Mouse (Mus musculus) ovary, postnatal 36 days (tissue): ENCODE data around the gene Rps27l.
"Not testable (repeated sequence)": the region's sequence is repeated elsewhere in the genome, so short reads cannot be mapped to it uniquely, and the experiment has no call there.

Experiments
- DNase-seq: peaks from one replicate; pipeline ENCODE4 v3.0.0; 2022; ENCODE audit warnings: low spot score, mixed read lengths

Rps27l gene

DNA sequence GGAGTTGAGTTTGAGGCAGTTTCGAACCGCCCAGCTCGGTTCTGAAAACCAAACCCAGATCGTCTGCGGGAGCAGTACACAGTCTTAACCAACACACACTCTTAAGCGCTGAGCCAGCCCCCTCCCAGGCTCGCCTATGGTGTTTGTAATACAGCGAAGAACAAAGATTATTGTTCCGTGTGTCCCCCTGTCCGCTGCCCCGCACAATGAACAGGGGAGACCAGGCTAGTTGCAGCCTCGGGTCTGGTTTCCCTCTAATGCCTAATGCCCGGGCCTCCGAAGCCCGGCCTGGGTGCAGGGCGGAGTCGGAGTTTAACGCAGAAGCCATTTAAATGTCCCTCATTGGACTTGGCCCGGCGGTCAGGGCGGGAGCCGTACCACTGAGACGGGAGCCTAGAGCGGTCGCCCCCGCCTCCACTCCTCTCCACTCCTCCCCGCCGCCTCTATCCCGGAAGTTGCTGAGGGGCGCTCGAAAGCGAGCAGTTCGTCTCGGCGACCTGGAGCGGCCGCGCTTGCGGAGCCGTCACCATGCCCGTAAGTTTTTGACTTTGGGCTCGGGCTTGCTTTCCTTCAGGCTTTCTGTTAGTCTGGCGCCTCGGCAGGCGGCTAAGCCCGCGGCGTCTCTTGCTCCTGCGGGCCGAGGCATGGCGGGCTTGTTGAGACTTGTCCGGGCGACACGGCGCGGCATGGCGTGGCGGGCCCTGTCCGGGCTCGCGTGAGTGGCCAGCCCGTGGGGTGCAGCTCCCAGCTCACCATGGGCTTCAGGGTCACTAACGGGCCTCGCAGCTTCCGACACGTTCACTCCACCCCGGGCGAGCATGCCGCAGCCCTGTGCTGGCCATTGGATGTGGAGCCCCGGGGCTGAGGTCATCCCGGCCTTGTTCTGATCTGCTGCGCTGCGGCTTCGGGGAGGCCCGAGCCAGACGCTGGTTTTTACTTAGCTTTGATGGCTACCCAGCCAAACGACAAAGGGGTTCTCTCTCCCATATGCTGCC is at the start of gene Rps27l:
Gene Rps27l, plus strand, starts transcription at position 440 of the 995 bp plus-strand sequence.
- DNase-seq: peak; percentile 95

DNA sequence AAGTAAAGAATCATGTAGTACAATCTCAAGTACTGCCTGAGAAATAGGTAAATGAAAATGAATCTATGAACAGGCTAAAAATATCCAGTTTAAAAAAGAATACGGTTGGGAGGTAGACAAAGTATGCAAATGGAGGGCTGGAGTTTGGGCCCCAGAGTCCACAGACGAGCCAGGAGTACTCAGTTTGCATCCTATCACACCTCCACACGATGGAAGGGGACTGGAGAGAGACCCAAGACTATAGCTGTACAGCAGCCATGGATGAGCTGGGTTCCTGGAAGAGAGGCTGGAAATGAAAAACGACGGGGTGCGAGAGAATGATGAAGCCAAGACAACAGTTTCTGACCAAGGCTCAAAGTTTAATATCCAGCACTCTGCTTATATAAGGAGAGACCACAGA is 48.9 kb upstream of the Rps27l start:
- no peak for DNase-seq

DNA sequence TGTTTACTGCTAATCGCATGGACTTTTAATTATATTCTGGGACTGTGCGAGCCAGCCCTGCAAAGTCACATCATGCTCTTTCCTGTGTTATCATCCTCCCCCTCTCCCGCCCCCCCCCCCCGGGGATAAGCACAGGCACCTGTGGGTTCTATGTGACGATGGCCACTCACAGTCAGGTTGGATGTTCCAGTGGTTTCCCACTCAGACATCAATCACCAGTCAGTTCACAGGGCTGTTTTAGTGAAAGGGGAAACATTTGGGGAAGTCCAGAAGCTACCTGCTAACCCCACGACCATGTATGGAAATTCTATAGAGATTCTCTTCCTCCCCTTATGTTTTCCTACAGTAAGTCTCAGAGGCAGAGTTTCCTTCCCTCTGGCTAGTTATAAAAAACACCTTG is 48.0 kb upstream of the Rps27l start:
- DNase-seq: no peak

DNA sequence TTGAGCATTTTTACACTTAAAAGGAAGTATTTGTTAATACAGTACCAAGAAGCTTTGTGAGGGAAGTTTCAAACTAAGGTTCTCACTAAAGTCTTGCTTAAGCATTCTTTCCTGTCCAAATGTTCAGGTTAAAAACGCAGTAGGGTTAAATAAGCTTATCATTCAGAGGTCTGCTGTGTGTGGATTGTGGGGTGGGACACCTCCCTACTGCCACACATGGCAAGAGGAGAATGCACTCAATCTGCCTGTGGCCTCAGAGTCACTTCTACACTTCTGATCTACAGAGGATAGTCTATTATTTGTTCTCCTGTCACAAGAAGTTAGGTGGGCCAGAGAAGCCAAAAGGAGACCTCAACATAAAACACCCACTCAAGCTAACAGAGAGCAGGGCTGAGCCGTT is 46.8 kb upstream of the Rps27l start:
- no peak for DNase-seq

DNA sequence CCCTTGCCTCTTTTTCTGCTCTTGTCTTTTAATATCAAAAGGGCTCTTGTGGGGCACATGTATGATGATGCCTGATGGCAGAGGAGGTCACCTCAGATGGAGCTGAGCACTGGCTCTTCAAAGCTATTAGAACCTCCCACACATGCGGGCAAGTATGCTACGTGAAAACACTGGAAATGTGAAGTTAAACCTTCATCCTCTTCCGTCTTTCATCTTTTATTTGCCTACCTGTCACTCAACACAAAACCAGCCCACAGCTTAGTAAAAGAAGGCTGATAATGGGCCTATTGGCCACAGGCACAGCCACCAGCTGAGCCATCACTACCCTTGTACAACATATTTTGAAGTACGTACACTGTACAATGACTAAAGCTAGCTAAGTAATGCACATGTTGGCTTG is 46.4 kb upstream of the Rps27l start:
- no peak for DNase-seq

DNA sequence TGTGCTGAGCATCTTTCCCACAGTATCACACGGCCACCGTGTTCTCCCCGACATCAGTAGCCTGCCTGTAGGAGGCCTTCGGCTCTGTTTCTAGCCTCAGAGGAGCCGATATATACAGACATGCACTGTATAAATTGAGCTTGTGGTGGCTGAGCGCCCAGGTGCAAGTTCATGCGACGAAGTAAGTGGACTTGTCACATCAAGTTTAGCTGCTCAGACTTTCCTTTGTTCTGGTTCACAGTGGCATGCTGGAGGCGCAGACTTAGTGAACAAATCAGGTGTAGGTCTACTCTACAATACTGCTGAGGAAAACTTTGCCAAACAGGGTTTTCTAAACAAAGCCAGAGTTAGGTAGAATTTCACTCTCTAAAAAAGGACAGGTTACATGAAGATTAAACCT is 39.9 kb upstream of the Rps27l start:
- DNase-seq: no peak

DNA sequence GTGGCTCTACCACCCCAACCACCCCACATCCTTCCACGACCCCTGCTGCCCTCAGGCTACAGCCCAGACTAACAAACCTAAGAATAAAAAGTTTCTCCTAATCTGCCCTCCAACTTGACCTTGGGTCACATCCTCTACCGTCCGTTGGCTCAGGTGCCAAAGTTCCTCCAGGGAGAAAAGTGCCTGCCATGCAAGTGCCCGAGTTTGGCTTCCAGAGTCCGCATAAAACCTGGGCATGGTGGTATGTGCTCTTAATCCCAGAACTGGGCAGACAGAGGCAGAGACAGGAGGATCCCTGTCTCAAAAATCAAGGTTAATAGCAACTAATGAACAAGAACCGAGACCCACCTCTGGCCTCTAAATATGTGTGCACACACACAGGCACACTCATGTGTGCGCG is 38.8 kb upstream of the Rps27l start:
- DNase-seq: no peak

DNA sequence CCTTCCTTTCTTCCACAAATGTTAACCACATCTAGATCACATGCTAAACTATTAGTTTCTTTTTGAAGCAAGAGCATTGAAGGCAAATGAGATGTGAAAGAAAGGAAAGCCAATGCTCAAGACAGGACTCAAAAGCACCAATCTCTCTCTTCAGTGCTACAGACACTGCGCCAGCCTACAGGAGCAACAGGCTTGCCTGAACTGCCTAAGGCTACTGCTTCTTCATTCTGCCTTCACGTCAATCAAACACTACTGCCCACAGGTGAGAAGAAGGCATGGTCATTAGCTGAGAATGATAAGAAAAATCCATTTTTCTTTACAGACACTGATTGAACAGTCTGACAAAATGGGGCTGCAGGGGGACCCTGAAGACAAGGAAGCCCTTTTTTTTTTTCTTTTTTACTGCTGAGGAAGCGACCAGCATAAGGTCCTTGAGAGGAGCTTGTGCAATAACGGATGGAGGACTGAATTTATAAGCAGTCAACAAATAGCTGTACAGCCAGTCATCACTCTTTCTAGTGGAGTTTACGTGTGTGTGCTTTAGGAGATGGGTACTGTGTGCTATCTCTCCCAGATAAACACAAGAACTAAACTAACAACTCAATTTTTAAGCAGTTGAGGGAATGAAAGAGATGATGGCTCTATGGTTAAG is 38.0 kb upstream of the Rps27l start:
- no peak for DNase-seq

DNA sequence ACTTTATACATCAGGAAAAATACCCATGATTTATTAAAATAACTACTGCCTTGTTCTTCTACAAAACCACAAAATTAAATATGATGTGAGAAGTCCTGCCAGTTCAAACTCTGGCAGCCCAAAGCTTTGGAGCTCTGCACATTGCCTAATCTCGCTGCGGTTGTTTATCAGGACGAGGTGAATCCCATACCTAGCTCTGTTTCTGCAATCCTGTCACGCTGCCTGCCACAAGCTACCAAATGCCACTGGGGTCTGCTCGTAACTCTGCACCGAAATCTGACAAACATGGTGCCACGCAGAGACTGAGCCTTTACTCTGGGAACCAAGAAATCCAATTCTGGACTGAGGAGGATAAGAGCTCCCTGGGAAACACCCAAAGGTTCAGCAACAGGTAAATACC is 36.0 kb upstream of the Rps27l start:
- no peak for DNase-seq

DNA sequence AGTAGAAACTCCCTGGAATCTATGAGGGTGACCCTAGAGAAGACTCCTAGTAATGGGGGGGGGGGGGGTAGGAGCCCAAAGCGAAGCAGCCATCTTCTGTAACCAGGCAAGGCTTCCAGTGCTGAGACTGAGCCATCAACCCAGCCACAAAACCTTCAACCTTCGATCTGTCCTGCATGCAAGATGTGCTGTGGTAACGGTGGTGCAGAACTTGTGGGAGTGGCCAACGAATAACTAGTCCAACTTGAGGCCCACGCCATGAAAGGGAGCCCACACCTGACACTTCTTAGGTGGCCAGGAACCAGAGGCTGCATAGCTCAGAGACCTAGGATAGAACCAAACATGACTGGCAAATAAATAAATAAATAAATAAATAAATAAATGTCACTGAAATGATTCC is 35.2 kb upstream of the Rps27l start:
- no peak for DNase-seq

DNA sequence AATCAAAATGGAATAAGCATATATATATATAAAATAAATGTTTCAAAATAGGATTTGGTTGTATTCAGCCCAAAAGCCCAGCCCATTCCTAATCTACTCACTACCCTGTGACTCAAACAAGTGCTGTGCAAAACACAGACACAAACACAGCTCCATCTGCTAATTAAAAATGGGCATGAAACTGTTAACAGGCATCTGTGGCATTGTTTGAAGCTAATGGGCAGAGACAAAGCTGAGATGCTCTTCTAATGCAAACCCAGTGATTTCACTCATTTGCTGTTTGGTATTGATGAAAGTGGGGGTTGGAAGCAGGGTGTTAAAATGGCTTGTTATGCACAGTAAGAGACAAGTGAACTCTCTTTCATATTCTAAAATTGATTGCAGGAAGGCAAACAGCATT is 33.6 kb upstream of the Rps27l start:
- no peak for DNase-seq

DNA sequence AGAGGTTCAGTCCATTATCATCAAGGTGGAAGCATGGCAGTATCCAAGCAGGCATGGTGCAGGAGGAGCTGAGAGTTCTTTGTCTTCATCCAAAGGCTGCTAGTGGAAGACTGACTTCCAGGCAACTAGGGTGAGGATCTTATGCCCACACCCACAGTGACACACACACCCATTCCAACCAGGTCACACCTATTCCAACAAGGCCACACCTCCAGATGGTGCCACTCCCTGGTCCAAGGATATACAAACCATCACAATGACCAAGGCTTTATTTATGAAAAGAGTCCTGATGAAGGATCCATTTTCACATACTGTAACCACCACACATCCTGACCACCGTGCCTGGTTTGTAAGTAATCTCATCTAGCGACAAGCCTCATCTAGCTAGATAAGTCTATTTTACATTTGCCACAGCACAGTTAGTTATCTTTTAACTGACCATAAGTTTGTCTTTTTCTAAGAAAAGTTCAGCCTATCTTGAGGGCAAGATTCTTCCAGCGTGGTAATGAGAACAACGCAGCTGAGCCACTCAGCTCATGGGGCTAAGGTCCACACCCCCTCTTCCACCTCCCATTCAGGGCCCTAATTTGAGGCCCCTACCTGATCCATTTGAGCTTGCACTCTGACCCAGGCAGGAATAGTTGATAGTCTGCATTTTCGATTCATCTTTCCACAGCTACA is 32.5 kb upstream of the Rps27l start:
- not testable (repeated sequence) for DNase-seq

DNA sequence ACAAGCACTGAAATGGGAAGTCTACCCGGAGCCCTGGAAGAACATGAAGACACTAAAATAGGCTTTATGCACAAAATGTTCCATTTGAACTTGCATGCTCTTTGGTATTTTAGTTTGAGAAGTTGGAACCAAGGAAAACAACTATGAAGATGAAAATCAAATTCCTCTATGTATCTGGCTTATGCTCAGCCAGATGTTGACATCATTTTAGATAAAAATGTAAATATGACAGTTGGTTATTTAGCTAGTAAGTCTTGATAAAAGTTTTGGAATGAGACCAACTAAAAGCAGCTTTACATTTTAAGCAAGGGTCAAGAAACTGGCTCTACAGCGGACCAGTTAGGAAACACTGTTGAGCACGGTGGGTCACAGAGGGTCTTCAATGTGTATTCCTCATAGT is 31.3 kb upstream of the Rps27l start:
- DNase-seq: no peak

DNA sequence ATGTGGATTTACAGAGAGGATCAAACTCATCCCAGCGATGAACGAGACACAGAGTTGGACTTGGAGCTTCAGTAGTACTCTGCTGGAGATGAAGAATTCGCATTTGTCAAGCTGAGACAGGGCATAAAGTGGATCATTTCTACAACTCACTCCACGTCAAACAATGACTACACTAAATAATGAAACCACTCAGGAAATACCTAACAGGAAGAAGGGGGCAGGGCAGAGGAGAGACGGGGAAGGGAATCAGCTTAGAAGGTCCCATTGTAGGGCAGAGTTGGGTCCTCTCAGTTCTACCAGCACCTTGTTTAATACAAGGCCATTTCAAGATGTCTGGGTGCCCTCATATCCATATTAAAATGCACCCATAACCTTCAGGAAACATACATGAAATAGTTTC is 30.5 kb upstream of the Rps27l start:
- DNase-seq: no peak

DNA sequence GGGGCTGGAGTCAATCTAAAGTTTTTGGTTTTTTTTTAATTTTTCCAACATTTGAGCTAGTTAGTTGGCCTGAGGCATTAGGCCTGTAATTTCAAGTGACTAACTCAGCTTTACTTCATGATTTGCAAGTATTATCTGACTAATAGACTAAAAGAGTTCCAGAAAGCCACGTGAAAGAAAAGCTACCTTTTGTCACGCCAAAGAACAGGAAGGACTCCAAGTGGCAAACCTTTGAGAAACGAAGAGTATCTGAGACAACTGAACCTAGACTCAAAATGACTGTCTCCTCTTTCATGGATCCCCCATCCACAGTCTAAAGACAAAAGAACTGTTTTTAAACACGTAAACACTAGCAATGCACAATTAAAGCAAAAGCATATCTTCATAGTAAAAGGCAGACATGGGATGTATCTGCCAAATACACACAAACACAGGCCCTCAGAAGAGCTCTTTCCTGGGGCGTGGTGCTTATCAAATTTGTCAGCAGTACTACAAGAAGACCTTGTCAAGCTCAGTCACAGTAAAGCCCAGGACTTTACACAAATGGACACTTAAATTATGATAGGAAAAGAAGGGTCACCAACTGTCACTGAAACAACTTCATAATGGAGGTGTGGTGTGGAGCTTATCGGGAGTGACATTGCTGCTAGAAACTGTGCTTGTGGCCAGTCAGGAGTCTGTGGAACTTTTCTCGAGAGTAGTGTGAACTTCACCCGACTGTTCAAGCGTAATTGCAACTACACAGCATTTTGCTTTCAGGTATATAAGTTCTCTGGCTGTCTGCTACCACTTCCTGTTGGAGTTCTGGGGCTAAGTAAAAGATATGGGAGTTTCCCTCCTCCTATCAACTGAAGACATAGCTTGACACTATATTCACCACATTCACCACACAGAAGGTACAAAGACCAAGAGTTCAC is 29.8 kb upstream of the Rps27l start:
- DNase-seq: no peak

DNA sequence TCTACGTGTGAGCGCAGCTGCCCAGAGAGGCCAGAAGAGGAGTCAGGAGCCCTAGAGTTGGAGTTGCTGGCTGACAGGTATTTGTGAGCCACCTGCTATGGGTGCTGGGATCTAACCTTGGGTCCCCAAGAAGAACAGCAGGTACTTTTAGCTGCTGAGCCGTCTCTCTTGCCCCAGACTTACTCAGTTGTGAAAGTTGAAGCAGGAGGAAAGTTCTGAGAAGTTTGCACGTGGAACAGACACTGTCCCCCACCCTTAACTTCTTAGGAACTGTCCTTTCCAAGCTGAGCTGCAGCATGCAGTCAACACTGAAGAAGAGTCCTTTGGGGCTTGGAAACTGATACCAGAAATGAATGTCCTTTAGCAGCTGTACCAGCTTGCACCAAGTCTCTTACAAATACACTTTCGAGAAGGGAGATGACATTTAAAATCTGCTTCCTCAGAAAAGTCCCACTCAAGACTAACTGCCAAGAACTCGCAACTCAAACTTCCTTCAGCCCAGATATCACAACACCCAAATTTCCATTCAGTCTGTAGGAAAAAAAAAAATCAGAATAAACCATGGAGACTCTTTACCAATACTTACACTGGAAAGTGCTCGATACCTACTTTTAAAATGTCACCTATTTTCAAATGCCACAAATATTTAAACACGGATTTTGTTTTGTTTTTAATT is 28.5 kb upstream of the Rps27l start:
- DNase-seq: no peak

DNA sequence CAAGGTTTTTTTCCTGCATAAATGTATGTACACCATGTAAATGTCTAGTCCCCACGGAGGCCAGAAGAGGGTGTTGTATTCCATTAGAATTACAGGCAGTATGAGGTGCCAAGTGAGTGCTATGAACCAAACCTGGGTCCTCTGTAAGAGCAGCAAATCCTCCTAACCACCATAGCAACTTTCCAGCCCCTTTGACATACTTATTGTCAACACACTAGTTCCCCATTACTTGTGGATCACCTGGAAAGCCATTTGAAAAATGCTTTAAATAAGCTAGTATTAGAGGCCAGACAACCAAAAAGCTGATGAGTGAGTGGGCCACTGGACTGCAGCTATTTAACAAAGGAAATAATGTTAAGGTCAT is 28.0 kb upstream of the Rps27l start:
- DNase-seq: no peak

DNA sequence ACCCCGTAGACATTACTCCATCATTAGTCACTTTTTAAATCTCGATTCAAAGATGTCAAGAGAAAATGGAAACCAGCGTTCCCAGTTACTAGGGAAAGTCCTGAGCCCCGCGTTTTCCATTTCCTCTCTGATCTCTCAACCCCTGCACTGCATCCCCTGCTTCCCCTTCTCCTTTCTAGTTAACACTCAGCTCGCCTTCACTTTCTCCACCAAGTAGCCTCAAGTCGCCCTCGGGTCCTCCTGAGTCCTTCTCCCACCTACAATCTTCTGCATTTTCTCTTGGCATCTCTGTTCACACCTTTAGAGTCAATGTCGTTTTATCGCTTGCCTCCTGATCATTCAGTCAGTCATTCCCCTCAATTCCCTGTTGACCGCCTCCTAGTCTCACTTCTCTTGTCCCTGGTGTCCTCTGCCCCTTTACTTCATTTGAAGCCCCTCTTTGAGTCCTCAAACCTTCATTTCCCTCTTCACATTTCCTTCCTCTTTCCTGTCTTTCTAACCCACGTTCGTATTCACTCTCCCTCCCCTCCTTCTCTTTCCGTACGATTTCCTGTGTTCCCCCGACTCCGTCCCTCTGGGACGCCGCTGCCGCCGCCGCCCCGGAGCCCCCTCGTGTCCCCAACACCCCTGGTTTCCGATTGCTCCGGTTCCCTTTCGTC is 27.1 kb upstream of the Rps27l start:
- no peak for DNase-seq

DNA sequence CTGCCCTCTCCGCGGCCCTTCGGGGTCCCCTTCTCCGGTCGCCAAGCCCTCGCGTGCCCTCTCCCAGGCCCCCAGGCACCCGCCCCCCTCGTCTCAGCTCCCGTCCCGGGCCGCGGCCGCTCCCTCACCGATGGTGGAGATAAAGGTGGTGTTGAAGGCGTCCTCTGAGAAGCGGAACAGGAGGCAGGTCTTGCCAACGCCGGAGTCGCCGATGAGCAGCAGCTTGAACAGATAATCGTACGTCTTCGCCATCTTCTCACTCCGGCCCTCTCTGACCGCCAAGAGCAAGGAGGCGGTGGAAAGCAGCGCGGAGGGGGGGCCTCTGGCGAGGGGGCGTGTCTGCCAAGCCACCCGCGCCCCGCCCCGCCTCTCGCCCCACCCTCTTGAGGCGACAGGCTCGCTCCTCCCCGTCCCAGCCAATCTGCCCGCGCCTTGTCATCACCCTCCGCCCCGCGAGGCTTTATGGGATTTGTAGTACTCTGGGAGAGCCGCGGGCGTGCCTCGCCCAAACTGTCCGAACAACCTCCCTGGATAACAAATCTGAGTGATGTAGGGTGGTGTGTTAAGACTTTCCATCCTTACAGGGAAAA is 26.4 kb upstream of the Rps27l start, which contains the start of gene Rab8b:
Gene Rab8b, minus strand, starts transcription at position 306 of the 590 bp plus-strand sequence.
- DNase-seq: peak; percentile 97

DNA sequence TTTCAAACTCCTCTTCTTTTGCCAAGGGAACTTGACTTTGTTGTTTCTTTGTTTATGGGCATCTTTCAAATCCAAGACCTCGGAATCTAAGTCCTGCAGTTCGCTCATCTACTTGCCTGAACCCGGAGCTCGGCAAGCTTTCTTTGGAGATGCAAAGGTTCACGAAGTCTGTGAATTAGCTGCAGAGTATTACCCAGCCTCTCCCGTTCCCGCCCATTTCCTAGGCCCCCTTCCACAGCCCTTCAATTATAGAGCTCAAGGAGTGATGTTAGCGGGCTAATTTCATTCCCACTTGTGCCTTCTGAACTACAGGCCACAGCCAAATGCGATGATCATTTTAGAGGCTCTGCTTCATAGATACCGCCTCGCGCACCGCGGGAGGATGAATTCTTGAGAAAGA is 25.9 kb upstream of the Rps27l start:
- no peak for DNase-seq
